Mouse (Mus musculus) kidney, postnatal 14 days (tissue): ENCODE results near the gene Evpl.

Experiments used
- DNase-seq: peaks from one replicate; pipeline ENCODE4 v3.0.0; 2022; ENCODE audit warnings: mixed read lengths

The Evpl gene

GRCm38 (mm10) chr11:116212847-116213246 lies 25.0 kb downstream of the Evpl start:
- DNase-seq, result no peak

- DNase-seq, result peak; percentile 65
These were observed 27.2 kb downstream of the Evpl start for GRCm38 (mm10) chr11:116210696-116211095.

GRCm38 (mm10) chr11:116209257-116209656 lies 28.6 kb downstream of the Evpl start:
- DNase-seq, result peak; percentile 62

- DNase-seq, result no peak
These were observed 29.2 kb downstream of the Evpl start for GRCm38 (mm10) chr11:116208660-116209059.

- DNase-seq, result no peak
These were observed 31.2 kb downstream of the Evpl start for GRCm38 (mm10) chr11:116206678-116207077.

GRCm38 (mm10) chr11:116203150-116203549 lies 34.7 kb downstream of the Evpl start:
- no peak for DNase-seq

GRCm38 (mm10) chr11:116201151-116201550 lies 36.7 kb downstream of the Evpl start:
- DNase-seq, result peak; percentile 49

- DNase-seq, result peak; percentile 98
These were observed 39.0 kb downstream of the Evpl start, which contains the start of the genes Ten1 and Acox1 for GRCm38 (mm10) chr11:116198639-116199531. TSS of gene Ten1 (plus strand) at chr11:116198855. TSS of gene Acox1 (minus strand) at chr11:116199045.

- DNase-seq, result no peak
These were observed 39.7 kb downstream of the Evpl start for GRCm38 (mm10) chr11:116198132-116198531.

GRCm38 (mm10) chr11:116197584-116197906 lies 40.3 kb downstream of the Evpl start:
- no peak for DNase-seq

GRCm38 (mm10) chr11:116196866-116197583 lies 40.9 kb downstream of the Evpl start:
- DNase-seq, result no peak

- DNase-seq, result no peak
These were observed 41.5 kb downstream of the Evpl start for GRCm38 (mm10) chr11:116196336-116196735.

- peak; percentile 51 for DNase-seq
These were observed 42.6 kb downstream of the Evpl start for GRCm38 (mm10) chr11:116195252-116195651.

GRCm38 (mm10) chr11:116194619-116195018 lies 43.3 kb downstream of the Evpl start:
- no peak for DNase-seq

- no peak for DNase-seq
These were observed 50.5 kb downstream of the Evpl start for GRCm38 (mm10) chr11:116187226-116187930.

GRCm38 (mm10) chr11:116186360-116186759 lies 51.5 kb downstream of the Evpl start:
- no peak for DNase-seq

GRCm38 (mm10) chr11:116185836-116186235 lies 52.0 kb downstream of the Evpl start:
- no peak for DNase-seq

GRCm38 (mm10) chr11:116178411-116179121 lies 59.3 kb downstream of the Evpl start:
- DNase-seq, result no peak

- DNase-seq, result no peak
These were observed 61.9 kb downstream of the Evpl start for GRCm38 (mm10) chr11:116176010-116176409.

GRCm38 (mm10) chr11:116174775-116175448 lies 63.0 kb downstream of the Evpl start:
- DNase-seq, result peak; percentile 78

GRCm38 (mm10) chr11:116171959-116172358 lies 65.9 kb downstream of the Evpl start:
- DNase-seq, result peak; percentile 56
